Mouse (Mus musculus): ENCODE measurements at regions not wholly inside any gene's neighbourhood (a gene's known extent, or its start where the extent isn't known, plus 50 kb on each side); places are given as distances from the start of the nearest gene placed in this dataset.

DNA sequence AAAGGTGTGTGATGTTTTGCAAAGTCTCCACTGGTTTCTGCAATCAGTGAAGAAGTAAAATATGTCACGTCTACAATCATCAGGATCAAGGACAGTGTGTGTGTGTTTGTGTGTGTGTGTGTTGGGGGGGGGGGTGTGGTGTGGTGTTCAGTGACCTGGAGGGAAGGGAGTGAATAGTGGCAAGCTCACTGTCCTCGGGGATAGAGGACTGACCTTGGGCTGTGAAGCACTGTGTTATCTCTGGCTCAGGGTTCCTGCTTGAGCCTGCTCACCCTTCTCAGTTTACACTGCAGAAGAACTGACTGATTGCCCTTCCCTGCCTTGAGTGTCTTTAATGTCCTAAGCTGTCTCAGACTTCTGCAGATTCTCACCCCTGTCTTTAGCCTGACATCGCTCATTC lies 153.7 kb upstream of the Tmc1 start:
- no peaks in the 10 kb centered on the region for H3K36me3 ChIP-seq
- no peaks in the 10 kb centered on the region for H3K9me3 ChIP-seq (replicated peaks)
- no peak overlapping the region for H3K27ac ChIP-seq
- H3K27me3 ChIP-seq (ENCODE audit: low read depth, poor library complexity, severe bottlenecking), result no peaks in the 10 kb centered on the region
- DNase-seq (ENCODE audit: low spot score), result no peak
- WGBS, result 53% methylated on average over 3 of the region's 3 CpGs
- H3K4me1 ChIP-seq, result no peaks in the 10 kb centered on the region
- H3K4me3 ChIP-seq, result no peak overlapping the region

DNA sequence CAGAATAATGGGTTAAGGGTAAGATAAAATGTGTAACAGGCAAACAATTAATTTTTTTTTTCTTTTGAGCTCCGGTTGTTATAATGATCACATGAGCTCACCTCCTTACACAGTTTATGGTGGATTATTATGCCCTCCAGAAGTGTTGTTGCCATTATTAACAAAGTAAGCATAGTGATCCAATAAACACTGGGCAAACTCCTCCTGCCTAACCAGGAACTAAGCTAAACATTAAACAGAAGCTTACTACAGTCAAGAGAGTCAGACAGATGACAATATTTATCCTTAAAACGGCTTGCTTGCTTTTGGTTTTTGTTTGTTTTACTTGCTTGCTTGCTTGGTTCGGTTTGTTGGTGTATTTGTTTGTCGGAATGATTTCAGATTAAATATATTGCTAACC lies 153.3 kb upstream of the Tmc1 start:
- H3K27me3 ChIP-seq (ENCODE audit: low read depth, poor library complexity, severe bottlenecking), result no peaks in the 10 kb centered on the region
- no peaks in the 10 kb centered on the region for H3K4me1 ChIP-seq

DNA sequence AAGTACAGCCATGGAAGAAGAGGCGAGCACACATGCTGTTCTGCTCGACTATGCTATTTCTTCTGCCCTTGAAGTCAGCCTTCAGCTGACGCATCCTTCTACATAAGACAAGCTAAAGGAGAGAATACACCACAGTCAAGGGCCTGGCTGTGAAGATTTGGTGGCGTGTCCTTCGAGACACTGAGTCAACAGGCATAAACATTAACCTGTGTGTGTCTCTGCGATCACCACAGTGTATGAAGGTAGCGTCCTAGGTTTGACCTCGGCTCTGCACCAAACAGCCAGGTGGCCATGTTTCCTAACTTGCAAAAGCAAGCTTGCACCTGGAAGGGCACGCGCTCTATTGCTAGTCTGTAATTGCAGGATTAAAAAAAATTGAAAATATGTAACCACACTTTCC lies 152.8 kb upstream of the Tmc1 start:
- H3K27ac ChIP-seq, result no peak overlapping the region
- H3K4me3 ChIP-seq, result no peak overlapping the region
- no peak for DNase-seq (ENCODE audit: low spot score)
- WGBS, result 91% methylated on average over 10 of the region's 10 CpGs
- no peaks in the 10 kb centered on the region for H3K27me3 ChIP-seq (ENCODE audit: low read depth, poor library complexity, severe bottlenecking)
- no peaks in the 10 kb centered on the region for H3K36me3 ChIP-seq
- no peaks in the 10 kb centered on the region for H3K9me3 ChIP-seq (replicated peaks)
- no peaks in the 10 kb centered on the region for H3K4me1 ChIP-seq

More for the DNA sequence above, 153.3 kb upstream of the Tmc1 start:
- Histone ChIP-seq H3K4me3 (no peak overlapping the region), H3K9me3 (replicated peaks) (no peaks in the 10 kb centered on the region), H3K27ac (no peak overlapping the region), H3K36me3 (no peaks in the 10 kb centered on the region)
- DNase-seq (ENCODE audit: low spot score), result no peak
- WGBS, result 83% methylated on average over 4 of the region's 4 CpGs

DNA sequence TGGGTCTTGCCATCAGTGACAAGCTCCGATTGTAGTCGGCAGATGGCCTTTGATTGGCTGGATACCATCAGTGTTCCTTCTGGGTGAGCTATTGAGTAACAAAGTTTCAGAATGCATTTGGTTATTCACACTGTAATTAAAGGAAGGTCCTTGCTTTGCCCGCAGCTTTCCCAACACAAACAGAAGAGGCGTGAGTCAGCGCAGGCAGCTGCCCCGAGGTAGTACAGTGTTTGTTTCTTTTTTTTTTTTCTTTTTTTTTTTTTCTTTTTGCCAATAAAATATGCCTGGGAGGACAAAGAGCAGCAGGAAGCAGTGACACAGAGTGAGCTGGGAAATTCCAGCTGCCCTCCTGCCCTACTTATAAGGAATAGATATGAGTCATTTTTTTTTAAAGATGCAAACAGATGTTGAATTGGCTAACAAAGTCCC lies 152.3 kb upstream of the Tmc1 start:
- Histone ChIP-seq H3K36me3 (no peaks in the 10 kb centered on the region), H3K4me1 (no peaks in the 10 kb centered on the region), H3K27me3 (ENCODE audit: low read depth, poor library complexity, severe bottlenecking) (no peaks in the 10 kb centered on the region), H3K9me3 (replicated peaks) (no peaks in the 10 kb centered on the region), H3K27ac (no peak overlapping the region), H3K4me3 (no peak overlapping the region)
- DNase-seq (ENCODE audit: low spot score), result no peak
- 63% methylated on average over 6 of the region's 6 CpGs for WGBS

DNA sequence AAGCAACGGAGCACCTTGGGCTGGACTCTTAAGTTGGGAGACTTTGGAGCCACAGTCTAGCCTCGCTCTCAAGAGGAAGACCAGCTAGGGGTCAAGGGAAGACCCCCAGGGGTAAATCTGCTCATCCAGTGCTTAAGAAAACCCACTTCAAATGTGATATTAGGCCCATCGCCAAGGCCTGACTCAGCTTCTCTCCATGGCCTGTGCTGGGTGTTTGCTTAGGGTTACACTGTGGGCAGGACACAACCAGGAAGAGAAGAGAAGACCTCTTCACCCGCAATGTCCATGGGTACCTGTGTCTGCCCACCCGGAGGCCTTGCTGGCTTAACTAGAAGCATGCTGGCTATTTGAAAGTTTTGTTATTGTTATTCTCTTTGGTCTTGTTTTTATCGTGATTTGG lies 151.0 kb upstream of the Tmc1 start:
- Histone ChIP-seq H3K27me3 (ENCODE audit: low read depth, poor library complexity, severe bottlenecking) (no peaks in the 10 kb centered on the region), H3K36me3 (no peaks in the 10 kb centered on the region), H3K4me1 (no peaks in the 10 kb centered on the region), H3K27ac (no peak overlapping the region), H3K9me3 (replicated peaks) (no peaks in the 10 kb centered on the region), H3K4me3 (no peak overlapping the region)
- DNase-seq (ENCODE audit: low spot score), result no peak
- WGBS, result 93% methylated on average over 6 of the region's 6 CpGs

DNA sequence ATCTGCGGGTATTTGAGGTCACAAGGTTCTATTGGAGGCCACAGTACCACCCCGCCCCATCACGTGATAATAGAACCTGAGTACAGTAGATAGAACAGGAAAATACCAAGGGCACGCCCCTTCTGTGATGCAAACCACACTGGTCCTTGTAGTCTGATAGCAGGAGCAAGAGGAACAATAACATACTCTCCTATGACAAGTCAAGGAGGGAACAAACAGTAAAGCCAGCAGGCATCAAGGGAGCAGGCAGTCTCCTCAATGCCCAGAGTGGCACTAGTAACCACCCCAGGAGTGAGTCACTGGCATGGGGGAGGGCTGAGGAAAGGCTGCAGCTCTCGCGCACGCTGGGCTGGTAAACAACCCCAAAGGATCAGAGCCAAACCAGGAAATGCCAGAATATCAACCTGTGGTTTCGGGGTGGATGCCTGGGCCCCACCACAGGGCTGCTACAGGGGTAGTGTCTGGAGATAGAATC lies 150.5 kb upstream of the Tmc1 start:
- Histone ChIP-seq H3K27me3 (ENCODE audit: low read depth, poor library complexity, severe bottlenecking) (no peaks in the 10 kb centered on the region), H3K4me1 (no peaks in the 10 kb centered on the region), H3K36me3 (no peaks in the 10 kb centered on the region), H3K9me3 (replicated peaks) (no peaks in the 10 kb centered on the region), H3K4me3 (no peak overlapping the region), H3K27ac (no peak overlapping the region)
- DNase-seq (ENCODE audit: low spot score), result no peak
- WGBS, result 85% methylated on average over 8 of the region's 8 CpGs

DNA sequence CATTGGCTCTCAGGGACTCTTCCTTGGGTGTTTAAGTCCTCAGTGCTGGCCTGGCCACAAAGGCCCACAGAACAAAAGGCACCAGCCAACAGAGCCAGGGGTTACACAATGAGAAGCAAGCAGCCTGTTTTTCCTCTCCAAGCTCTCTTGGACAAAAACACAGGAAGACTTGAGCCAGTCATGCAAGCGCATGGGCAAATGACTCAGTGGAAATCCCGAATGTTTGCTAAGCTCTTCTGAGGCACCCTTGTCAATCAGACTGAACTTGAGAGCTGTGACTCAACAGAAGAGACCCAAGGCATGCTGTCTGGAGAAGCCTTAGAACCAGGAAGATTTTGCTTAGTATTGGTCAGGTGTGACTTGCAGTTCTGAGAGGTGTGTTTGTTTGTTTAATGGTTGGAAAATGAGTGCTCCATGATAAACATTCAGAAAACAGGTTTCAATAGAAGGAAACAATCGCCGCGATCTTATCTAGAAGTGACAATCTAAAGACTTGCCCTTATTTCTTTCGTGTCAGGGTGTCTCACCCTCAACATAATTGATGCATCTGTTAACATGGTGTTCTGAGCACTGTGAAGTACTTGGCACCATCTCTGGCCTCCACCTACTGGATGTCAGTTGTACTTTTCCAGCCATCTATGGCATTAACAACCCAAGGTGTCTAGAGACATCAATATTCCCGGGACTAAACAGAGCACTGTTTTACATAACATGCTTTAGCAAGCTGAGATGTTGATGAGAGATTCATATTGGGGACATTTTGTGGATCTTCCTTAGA lies 124.0 kb upstream of the Tmc1 start:
- no peaks in the 10 kb centered on the region for H3K4me1 ChIP-seq
- 93% methylated on average over 7 of the region's 7 CpGs for WGBS
- no peak for DNase-seq (ENCODE audit: low spot score)
- no peaks in the 10 kb centered on the region for H3K36me3 ChIP-seq
- no peak overlapping the region for H3K4me3 ChIP-seq
- no peaks in the 10 kb centered on the region for H3K27me3 ChIP-seq (ENCODE audit: low read depth, poor library complexity, severe bottlenecking)
- no peak overlapping the region for H3K27ac ChIP-seq
- no peaks in the 10 kb centered on the region for H3K9me3 ChIP-seq (replicated peaks)

DNA sequence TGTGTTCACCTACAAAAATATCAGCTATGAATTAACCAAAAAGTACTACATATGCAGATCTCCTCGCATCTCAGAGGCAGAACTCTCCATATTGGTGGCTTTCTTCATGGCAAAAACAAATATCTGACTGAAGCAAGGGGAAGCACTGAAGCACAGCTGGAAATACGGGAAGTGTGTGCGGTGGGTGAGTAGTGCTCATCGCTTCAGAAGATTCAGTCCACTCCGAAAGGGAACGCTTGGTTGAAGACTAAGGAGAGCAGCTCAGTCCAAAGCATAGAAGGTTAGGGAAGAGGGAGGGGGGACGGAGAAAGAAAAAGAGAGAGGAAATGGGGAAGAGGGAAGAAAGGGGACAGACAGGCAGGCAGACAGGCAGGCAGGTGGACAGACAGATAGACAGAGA lies 114.4 kb upstream of the Tmc1 start:
- Histone ChIP-seq H3K4me3 (no peak overlapping the region), H3K36me3 (no peaks in the 10 kb centered on the region), H3K27me3 (ENCODE audit: low read depth, poor library complexity, severe bottlenecking) (no peaks in the 10 kb centered on the region), H3K4me1 (no peaks in the 10 kb centered on the region), H3K27ac (no peak overlapping the region), H3K9me3 (replicated peaks) (no peaks in the 10 kb centered on the region)
- 89% methylated on average over 7 of the region's 7 CpGs for WGBS
- DNase-seq (ENCODE audit: low spot score), result no peak

DNA sequence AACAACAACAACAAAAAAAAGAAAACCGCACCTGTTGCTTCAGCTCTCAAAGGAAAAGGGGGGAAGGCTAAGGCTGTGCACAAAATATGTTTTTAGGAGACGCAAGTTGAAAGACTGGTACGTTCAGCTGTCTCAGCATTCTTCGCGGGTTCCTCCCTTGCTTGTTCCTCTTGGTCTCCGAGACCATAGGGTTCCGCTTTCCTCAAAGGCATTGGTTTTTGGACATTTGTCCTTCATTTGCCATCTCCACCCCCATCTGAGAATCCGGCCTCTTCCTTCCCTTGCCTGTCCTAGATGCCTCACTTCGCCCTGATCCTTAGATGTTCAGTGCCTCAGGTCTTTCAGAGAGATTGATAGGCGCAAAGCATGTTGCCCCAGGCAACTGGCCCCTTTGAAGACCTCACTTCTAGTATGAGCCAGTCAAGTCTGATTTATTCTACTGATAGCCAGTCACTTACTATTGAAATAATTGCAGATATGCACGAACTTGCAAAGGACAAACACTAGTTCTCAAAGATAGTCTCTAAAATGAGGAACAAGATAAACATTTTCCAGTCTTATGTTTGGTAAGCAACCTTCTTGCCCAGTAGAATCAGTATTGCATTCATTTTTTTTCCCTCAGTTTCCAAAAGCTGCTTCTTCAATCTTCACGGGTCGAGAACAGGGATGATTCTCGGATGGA lies 112.6 kb upstream of the Tmc1 start:
- 89% methylated on average over 14 of the region's 14 CpGs for WGBS
- Histone ChIP-seq H3K36me3 (no peaks in the 10 kb centered on the region), H3K4me1 (no peaks in the 10 kb centered on the region), H3K27me3 (ENCODE audit: low read depth, poor library complexity, severe bottlenecking) (no peaks in the 10 kb centered on the region), H3K4me3 (no peak overlapping the region), H3K27ac (no peak overlapping the region), H3K9me3 (replicated peaks) (no peaks in the 10 kb centered on the region)
- no peak for DNase-seq (ENCODE audit: low spot score)

DNA sequence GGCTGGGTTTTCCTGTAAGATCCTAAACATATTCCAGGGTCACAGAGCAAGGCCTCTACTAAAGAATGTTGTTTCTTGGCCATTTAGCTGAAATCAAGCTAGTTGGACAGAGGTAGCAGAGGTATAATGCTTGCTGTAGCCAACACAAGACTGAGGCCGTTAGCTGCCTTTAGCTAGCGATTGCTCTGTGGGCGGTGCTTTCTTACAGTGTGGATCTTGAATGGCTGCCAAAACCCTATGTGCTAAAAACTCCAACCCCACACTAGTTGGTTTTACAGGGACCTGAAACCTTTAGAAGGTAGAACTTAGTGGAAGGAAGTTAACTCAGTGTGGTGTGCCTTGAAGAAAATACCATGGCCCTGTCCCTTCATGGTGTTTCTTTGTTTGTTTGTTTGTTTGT lies 110.9 kb upstream of the Tmc1 start:
- no peak for DNase-seq (ENCODE audit: low spot score)
- Histone ChIP-seq H3K4me1 (no peaks in the 10 kb centered on the region), H3K27ac (no peak overlapping the region), H3K4me3 (no peak overlapping the region), H3K9me3 (replicated peaks) (no peaks in the 10 kb centered on the region), H3K36me3 (no peaks in the 10 kb centered on the region), H3K27me3 (ENCODE audit: low read depth, poor library complexity, severe bottlenecking) (no peaks in the 10 kb centered on the region)
- WGBS, result 95% methylated on average over 3 of the region's 3 CpGs

DNA sequence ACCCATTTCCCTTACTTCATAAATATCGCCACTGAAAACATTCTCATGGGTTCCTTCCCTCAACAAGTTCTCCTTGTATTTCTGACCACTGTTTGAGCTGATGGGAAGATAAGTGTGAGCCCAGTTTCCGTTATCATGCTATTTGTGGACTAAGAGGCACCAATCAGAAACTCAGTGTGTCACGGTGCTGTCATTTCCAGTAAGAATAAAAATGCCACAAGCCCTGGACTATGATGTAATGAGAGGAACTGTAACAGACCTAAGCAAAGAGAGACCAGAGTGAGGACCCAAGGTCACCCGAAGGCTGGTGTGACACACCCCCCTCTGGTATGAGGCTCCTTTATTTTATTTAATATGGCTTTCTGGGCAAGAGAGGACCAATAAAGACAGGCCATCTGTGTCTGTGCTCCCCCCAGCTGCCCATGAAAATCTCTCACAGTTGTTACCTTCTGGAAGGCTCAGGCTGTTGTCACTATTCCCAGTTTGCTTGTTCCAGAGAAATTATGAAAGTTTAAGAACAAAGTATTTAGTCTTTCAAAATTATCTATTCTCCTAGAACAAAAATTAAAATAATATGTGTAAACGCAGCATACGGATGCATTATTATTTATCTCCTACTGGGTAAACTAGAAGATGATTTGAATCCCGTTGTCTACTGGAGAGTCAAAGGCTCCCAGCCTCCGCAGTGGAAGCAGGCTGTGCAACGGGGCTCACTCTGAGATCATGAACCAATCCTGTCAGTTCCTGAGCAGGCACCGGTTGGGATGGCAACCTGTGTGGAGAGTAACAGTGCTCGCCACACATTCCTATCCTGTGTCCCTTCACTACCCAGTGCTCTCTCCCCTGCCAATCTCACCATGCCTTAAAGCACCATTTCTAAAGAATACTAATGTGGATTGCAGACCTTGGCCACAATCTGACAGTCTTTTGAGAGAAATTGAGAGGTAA lies 99.9 kb upstream of the Tmc1 start:
- WGBS, result 90% methylated on average over 11 of the region's 11 CpGs
- no peak for DNase-seq (ENCODE audit: low spot score)

DNA sequence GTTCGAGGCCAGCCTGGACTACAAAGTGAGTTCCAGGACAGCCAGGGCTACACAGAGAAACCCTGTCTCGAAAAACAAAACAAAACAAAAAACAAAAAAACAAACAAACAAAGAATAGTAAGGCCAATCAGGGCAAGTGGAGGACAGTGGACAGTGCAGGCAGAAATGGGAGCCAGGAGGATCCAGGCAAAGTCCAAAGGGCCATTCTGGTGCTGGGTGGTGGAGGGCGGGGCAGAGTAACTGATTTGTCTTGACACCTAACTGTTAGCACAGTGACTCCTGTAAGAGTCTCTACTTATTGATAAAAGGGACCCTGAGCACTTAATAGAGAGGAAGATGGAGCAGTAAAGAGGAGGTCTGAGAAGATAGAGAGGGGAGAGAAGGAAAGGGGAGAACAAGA lies 98.8 kb upstream of the Tmc1 start:
- no peak overlapping the region for H3K4me3 ChIP-seq
- WGBS, result 93% methylated on average over 3 of the region's 3 CpGs
- no peak for DNase-seq (ENCODE audit: low spot score)

More for the DNA sequence above, 99.9 kb upstream of the Tmc1 start:
- Histone ChIP-seq H3K27me3 (ENCODE audit: low read depth, poor library complexity, severe bottlenecking) (no peaks in the 10 kb centered on the region), H3K9me3 (replicated peaks) (no peaks in the 10 kb centered on the region), H3K27ac (no peak overlapping the region), H3K4me1 (no peaks in the 10 kb centered on the region), H3K36me3 (no peaks in the 10 kb centered on the region), H3K4me3 (no peak overlapping the region)

DNA sequence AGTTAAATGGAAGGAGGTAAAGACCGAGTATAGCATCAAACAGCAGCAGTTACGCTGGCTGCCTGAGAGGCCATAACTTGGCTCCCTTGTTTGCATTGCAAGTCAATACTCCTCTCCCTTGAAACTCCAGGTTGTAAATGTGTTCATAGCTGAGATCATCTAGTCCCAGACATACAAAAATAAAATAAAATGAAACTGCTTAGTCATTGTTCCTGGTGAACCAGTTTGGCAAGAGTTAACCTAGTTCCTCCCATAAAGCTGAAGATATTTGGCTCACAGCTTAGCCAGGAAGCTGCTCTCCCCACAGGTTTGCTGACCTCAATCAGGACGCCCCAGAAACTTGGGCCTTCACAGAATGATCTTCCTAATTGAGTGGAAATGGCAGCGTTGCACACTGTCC lies 97.9 kb upstream of the Tmc1 start:
- no peak overlapping the region for H3K27ac ChIP-seq
- no peak for DNase-seq (ENCODE audit: low spot score)
- no peaks in the 10 kb centered on the region for H3K4me1 ChIP-seq
- H3K36me3 ChIP-seq, result no peaks in the 10 kb centered on the region
- H3K27me3 ChIP-seq (ENCODE audit: low read depth, poor library complexity, severe bottlenecking), result no peaks in the 10 kb centered on the region
- WGBS, result 81% methylated on average over 4 of the region's 4 CpGs
- no peak overlapping the region for H3K4me3 ChIP-seq
- no peaks in the 10 kb centered on the region for H3K9me3 ChIP-seq (replicated peaks)

More for the DNA sequence above, 98.8 kb upstream of the Tmc1 start:
- Histone ChIP-seq H3K9me3 (replicated peaks) (no peaks in the 10 kb centered on the region), H3K27me3 (ENCODE audit: low read depth, poor library complexity, severe bottlenecking) (no peaks in the 10 kb centered on the region), H3K36me3 (no peaks in the 10 kb centered on the region), H3K4me1 (no peaks in the 10 kb centered on the region), H3K27ac (no peak overlapping the region)

All from limb, embryonic 10.5 days (tissue).